Mouse (Mus musculus) spleen, adult 12 weeks (tissue): Measurements from ENCODE around the gene Znfx1.
"Not testable (repeated sequence)": the region's sequence is repeated elsewhere in the genome, so short reads cannot be mapped to it uniquely, and the experiment has no call there.

Source experiments
- DNase-seq: peaks from one replicate; pipeline ENCODE4 v3.0.0; 2022; ENCODE audit warnings: low spot score

Gene Znfx1

DNA sequence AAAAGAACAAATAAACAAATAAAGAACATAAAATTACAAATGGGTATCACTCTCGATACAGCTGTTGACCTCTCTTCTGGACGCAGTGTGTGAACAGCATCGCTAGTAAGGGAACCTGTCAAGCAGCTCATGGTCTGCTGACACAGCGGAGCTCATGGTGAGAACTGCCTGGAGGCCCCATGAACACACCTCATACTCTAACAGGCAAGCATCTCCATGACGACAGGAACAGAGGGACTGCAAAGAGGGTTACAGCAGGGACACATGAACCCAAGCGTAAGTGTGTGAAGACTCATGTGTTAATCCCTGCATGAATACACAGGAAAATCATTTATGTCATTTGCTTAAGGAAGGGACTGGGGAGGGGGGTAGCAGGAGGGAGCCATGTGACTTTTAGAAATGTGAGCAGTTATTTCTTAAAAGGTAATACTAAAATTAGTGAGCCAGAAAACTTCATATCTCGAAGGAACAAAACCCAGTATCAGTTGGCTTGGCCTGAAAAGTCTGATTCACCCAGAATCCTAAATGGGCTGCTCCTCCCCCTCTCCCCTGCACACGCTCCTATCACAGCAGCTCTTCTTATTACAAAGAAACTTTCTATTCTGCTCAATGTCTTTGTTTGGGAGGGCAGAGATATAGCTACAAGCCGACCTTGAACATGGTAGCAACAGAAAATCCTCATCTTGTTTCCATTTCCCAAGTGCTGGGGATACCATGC is 9.5 kb downstream of the Znfx1 start:
- DNase-seq, result no peak

DNA sequence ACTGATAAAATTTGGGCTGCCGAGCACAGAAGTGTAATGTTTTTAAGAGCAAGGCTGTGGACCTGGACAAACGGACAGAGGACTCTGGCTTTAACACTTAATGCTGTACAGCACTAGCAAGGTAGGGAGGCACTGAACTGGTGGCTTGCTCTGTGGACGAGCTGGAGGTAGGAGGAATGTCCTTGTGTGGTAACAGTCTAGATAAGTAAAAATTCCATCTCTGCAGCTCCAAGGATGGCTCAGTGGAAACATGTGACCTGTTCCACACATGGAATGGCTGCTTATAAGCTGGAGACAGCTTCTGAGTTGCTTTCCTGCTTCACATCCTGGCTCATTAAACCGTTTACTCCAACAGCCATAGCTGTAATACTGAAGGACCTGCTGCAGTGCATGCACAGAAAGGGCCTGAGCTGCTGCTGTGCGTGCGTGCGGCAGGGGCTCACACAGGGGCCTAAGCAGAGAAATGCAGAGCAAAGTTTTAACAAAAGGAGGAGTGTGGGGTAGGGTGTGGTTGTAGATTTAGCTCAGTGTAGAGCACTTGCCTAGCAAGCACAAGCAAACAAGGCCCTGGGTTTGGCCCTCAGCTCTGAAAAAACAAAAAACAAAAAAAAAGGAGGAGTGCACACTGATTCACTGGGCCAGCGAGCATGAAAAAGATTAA is 14.0 kb downstream of the Znfx1 start:
- DNase-seq, result no peak

DNA sequence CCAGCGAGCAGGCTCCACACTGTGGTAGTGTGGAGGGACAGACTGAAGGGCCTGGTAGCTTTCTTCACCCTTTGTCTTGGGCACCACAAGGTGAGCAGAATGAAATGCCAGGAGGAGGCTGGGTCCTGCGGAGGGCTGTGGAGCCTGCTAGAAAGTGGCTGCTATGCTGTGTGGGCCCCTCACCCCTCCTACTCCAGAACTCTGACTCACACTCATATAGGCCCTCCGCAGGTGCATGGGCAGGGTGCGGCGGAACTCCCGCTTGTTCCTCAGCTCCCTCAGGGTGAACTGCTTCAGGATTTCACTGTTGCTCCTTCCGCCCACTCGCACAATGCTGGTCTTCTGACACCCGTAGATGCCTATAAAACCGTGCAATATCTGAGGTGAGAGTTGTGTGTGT is 14.6 kb downstream of the Znfx1 start:
- no peak for DNase-seq

DNA sequence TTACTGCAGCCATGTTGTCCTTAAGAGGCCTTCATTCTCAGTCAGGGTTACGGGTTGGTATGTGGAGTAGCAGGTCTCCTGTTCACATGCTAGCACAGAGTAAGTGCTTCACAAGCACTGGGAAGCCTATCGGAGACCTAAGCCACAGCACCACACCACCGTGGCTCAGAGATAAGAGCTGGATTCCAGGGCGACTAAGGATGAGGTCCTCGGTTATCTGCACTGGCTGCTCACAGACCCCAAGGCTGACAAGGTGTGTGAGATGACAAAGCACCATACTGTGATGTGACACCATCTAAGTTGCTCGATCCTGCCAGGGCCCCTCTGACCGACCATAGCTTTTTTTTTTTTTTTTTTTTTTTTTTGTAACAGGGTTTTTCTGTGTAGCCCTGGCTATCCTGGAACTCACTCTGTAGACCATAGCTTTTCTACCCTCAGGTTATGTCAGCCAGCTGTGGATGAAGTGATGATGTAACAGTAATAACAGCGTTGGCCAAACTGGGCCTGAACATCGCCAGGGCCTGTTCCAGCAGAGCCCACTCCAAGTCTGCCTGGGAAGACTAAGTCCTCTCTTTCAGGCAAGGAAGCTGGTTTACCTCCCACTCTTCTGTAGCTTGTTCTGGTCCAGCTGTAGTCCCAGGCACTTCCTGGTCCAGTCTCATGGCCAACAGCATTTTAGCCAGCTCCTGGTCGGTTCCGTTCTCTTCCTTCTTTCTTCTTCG is 19.3 kb downstream of the Znfx1 start:
- DNase-seq, result peak; percentile 59

DNA sequence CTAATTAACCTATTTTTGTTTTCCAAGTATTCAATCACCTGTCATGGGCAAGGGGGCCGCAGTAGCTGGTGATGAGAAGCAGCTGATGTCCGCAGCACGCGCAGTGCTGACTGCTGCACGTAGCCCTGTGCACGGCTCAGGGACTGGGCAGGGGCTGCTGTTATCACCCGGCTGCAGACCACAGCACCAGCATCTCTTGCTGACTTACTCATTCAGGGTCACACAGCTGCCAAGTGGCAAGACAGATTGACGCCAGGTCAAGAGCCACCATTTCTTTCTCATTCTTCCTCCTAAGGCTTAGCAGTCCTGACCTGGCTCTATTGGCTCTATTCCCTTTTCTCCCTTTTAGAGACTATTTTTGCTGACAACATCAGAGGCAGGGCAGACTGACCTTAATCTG is 23.4 kb downstream of the Znfx1 start:
- DNase-seq, result no peak

DNA sequence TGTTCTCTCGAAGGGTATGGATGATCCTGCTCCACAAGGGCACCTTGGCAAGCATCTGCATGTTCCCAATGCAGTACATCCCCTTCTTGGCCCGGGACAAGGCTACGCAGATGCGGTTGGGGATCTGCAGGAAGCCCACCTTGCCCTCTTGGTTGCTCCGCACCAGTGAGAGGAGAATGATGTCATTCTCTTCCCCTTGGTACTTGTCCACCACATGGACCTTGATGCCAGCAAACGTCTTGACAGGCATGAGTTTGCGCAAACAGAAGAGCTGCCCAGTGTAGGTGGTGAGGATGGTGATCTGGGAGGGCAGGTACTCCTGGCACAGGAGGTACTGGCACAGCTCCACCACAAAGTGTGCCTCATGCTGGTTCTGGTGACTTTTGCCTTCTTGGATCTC is 24.1 kb downstream of the Znfx1 start:
- DNase-seq, result no peak

DNA sequence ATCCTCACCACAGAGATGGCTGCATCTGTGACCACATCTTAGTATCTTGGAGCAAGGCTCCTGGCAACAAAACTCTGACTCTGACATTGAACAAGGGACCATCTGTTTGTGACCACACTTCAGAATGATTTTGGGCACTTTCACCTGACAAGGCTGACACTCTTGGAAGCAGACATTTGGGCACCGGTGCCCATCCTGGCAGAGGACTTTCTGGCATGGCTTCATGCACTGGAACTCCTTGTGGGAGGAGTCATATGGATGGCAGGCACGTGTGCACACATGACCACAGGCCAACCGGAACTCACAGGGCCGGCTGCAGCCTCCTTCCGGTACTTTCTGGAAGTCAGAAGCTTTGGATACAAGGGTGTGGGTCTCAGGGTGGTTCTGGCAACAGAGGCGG is 24.5 kb downstream of the Znfx1 start:
- DNase-seq, result no peak

DNA sequence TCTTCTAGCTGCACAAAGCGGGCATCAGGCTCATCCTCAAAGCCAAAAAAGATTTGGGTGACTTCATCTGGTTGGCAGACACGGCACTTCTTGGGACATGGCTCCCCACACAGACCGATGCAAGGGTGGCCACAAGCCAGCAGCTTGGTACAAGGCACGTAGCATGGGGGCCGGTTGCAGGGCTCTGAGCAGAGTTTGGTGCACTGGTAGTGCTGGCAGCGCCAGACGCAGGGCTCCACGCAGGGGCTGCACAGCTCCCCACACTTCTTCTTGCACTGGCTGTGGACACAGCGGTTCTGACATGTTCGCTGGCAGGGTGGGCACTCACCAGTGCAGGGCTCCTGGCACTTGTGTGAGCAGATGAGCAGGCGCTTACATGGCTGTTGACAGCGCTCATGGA is 25.1 kb downstream of the Znfx1 start:
- no peak for DNase-seq

DNA sequence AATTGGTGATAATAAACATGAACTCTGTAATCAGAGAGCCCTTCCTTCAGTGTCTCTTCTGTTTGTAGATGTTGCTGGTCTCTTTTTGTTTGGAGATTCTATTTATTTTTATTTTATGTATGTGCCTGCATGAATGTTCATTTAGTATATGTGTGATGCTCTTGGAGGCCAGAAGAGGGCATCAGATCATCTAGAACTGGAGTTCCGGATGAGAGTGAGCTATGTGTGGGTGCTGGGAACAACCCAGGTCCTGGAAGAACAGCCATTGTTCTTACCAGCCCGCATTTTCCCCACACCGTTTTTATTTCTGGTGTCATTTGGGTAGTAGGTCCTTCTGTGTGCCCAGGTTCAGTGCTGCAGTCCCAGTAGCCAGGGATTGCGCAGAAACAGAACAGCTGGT is 32.3 kb downstream of the Znfx1 start:
- DNase-seq, result no peak

DNA sequence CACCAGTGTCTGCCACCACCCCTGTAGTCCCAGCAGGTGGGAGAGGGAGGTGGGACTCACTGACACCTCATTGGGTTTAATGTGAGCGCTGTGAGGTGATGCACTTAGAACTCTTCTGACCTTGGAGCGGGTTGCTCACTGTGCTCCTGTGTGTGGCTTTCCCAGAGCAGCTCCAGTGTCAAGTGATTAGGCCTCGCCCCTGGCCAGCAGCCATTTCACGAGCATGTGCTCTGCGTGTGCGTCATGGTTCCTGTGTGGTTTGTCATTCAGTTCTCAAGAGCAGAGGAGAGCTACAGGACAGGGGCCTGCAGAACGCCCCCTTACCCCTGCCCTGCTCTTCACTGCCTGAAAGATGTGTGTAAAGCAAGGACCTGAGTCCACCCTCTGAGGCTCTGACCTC is 34.3 kb downstream of the Znfx1 start:
- DNase-seq, result no peak

DNA sequence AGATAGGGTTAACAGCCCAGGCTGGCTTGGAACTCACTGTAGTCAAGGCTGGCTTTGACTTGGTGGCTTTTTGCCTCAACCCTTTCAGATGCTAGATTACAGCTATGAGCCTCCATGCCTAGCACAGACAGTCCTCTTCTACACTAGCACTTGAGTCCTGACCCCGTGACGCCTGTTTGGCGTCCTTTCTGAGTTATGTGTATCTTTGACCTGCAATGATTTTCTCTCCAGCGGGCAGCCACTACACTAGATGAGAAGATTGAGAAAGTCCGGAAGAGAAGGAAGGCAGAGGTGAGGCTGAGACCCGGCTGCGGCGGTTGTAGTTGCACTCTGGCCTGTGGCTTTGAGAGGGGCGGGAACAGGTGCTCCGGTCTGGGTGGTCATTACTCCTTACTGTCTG is 43.4 kb downstream of the Znfx1 start:
- no peak for DNase-seq

DNA sequence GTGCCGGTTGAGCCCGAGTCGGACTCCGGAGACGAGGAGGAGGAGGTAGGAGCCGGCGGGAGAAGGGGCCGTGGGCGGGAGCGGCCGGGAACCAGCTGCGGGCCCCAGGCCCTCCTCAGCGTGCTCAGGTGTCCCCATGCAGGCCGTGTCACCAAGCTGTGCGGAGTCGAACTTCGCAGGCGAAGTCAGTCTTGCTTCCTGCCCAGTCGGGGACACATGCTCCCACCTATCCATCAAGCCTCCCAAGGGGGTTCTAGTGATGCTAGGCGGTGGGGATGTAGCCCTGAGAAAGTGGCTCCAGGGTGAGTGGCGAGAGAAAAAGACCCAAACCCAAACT is 47.5 kb downstream of the Znfx1 start:
- no peak for DNase-seq

DNA sequence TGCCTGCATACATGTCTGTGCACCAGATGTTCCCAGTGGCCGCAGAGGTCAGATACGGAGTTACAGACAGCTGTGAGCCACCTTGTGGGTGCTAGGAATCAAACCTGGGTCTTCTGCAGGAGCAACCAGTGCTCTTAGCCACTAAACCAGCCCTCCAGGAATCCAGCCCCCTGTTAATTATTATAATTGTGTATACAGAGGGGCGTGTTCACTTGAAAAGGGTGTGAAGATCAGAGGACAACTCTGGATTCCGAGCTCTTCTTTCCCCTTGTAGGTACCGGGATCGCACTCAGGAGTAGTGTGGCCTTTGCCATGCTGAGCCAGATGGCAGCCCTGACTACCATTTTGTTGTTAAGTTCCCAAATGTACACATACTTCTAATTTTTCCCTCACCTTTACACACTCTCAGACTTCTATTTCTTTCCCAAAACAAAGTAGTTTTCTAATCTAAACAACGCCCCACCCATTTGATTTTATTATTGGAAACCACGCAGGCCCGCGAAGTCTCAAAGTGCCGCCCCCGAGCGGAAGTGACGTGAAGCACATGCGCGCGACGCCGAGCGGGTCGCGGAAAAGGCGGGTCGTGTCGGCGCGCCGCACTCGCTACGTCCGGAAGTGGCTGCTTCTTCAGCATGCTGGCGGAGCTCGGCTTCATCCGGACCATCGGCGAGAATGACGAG is 48.0 kb downstream of the Znfx1 start, which contains the start of gene Ddx27:
Ddx27 (plus strand) TSS at position 492 of the 680 bp plus-strand sequence.
- DNase-seq, result peak; percentile 90

DNA sequence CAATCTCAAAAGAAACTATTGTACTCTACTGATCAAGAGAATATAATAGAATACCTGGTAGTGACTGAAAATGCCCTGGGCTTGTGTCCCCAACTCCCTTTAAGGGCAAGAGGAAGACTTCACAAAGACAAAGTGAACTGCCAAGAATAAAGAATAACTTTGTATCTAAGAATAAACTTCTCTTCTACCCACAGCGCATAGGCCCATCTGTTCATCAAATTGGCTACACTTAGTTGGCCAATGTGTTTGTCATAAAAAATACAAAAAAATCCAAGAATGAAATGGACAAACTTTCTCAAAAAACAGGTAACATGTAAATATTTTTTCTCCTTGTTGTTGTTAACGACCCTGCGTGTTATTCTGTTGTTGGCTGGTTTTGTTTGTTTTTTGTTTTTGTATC is 52.3 kb downstream of the Znfx1 start:
- DNase-seq, result no peak

DNA sequence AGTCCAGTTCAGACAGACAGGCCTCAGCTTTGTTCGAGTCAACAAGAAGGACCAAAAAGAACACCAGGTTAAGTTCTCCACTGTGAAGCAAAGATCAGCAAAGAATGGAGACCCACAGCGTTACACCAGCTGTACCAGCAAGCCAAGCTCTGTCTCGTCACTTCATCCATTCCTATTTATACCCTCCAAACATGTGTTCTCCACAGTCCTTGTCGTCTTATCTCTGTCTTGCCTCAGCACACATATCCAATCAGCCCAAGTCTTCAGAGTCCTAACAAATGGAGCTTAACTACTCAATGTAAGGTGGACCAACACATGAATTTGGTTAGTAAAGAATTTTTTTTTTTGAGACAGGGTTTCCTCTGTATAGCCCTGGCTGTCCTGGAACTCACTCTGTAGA is 53.3 kb downstream of the Znfx1 start:
- no peak for DNase-seq

DNA sequence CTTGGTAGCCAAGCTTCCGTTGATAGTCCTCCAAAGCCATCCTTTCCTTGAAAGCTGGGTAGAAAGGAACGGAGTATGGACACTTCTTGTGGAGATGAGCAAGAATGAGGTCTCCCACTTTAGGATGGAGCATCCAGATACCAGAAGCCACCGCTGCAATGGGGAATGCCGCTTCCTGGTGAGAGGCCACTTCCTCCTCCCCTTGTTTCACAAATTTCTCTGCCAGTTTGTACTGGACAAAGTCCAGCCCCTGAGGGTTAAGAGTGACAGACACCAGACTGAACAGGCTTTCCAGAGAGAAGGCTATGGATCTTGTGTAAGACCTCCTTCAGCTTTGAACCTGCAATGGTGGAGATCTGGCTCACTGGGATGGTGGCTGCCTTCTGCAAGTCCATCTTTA is 55.2 kb downstream of the Znfx1 start:
- not testable (repeated sequence) for DNase-seq

DNA sequence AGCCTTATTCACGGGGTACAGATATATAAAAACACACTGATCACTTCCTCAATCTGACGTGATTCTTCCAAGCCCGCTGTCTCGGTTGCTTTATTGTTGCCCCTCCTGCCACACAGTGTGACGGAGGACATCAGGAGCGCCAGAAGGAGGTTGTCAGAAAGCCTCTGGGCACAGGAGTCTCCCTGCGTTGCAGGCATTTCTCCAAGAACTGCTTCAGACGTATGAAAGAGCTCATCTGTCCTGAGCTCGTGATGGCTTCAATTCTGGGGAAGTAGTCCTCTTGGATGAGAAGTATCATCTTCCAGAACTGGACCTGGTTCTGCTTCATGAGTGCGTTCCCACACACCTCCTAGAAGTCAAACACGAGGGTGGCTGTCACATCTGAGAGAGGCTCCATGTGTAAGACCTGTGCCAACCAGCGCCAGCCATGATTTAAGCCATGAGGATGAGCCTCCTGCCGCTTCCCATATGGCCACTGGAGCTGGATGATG is 55.8 kb downstream of the Znfx1 start:
- DNase-seq, result no peak

DNA sequence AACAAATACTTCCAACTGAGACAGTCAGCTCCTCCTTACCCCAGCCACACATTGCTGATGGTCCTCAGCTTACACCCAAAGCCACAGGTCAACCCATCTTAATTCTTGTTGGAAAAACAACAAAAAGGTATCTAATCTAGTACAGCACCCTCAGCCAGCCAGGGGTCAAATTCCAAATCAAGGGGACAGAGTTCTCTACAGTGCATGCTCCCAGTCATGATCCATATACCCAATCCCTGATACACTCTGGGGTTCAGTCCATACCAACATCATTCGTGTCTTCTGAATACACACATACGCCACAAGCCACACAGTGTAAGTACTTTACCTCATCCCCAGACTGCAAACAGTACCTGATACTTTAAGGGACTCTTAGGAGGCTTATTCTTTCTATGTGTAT is 56.5 kb downstream of the Znfx1 start:
- DNase-seq, result no peak

DNA sequence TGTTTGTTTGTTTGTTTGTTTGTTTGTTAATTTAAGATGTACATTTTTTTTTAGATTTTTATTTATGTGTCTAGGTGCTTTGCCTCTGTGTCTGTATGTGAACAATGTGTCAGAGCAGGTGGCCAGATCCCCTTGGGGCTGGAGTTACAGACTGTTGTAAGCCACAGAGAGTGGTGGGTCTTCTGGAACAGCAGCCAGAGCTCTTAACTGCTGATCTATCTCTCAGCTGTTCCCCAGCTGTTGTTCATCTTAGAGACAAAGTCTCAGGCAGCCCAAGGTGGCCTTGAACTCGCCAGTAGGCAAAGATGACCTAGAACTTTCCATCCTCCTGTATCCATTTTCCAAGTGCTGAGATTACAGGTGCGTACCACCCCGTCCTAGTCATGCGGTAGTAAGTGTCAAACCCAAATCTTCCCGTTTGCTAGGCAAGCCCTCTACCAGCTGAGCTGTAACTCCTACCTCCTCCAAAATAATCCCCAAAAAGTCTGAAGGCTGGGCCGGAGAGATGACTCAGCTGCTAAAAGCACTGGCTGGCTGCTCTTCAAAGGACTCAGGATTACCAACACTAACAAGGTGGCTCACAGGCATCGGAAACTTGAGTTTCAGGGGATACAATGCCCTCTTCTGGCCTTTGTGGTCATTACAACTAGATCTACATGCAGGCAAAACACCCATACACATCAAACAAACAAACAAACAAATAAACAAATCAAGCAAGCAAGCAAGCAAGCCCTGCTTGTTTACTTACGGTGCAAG is 58.5 kb downstream of the Znfx1 start:
- DNase-seq, result peak; percentile 43

DNA sequence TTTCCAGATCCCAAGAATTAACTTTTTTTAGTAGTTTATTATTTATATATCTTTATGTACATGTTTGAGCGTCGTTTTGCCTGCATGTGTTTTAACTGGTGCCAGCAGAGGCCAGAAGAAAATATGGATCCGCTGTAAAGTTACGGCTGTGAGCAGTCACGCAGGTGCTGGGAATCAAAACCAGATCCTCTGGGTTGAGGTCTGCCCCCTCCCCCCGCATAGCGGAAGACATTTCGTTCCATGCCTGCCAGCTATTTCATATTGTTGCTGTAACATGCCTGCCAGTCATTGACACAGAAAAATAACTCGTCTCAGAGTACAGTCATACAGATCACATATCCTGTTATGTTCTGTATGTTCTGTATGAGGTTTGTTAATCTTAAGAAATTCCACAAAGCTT is 61.3 kb downstream of the Znfx1 start:
- DNase-seq, result no peak

DNA sequence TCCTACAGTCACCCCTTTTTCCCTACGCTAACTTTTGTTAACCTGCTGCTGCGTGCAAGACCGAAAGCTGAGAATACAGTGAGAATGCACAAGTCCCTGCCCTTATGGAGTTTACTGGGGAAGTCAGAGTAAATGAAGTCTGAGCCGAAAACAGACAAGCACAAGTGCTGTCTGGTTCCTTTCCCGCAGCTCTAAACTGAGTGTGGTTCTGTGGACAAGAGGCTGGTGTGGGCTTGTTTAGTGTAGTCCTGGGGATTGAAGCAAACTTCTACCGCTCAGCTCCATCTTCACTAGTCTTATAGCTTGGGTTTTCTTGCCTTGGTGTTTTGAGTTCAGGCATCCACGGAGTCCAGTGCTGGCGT is 66.3 kb downstream of the Znfx1 start:
- no peak for DNase-seq
